Mouse (Mus musculus): Measurements from ENCODE around the gene Tsc2. TPM values are rescaled to one million over a fixed set of nuclear protein-coding genes. Genes with fewer than 3 reads are reported as not detected.

Tsc2 gene
- polyA plus RNA-seq, 2 experiments = 17.6 to 21.4 TPM

DNA sequence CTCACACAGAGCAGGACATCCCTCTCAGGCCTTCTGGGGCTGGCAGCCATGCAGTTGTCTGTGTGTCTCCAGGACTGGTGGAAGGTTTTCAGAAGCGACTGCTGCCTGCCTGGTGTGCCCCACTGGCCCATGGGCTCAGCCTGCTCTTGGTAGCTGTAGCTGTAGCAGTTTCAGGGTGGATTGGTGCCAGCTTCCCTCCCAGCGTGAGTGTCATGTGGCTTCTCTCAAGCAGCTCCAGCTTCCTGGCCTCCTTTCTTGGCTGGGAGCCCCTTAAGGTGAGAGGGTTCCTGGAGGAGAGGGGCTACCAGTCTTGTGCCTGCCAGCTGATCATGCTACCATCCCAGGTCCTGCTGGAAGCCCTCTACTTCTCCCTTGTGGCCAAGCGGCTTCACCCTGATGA is 41.5 kb downstream of the Tsc2 start:
- peaks cover 5% of the 10 kb centered on the region; the same call in 1 of the 2 replicates for H3K36me3 ChIP-seq (replicated peaks; ENCODE audit: control insufficient read depth, insufficient read depth, low read depth)
- no peaks in the 10 kb centered on the region for H3K9me3 ChIP-seq (ENCODE audit: control insufficient read depth, low read length)
- no peak for DNase-seq (ENCODE audit: low read depth in 3 of 3, low spot score in 3 of 3)
- ATAC-seq (ENCODE audit: insufficient read depth) = no peak
- H3K4me3 ChIP-seq (ENCODE audit: insufficient read depth in 1 of 2, low read depth in 2 of 2, low read length in 2 of 2) = no peak overlapping the region
- no peak overlapping the region for H3K4me2 ChIP-seq (ENCODE audit: low read depth)
- H3K27ac ChIP-seq = no peak overlapping the region
- no peaks in the 10 kb centered on the region for H3K4me1 ChIP-seq (replicated peaks; ENCODE audit: control insufficient read depth in 2 of 2, insufficient read depth in 2 of 2, low read length in 1 of 2)
- WGBS (ENCODE audit: insufficient replicate concordance) = 68% methylated on average over 3 of the region's 3 CpGs
- TF ChIP-seq CTCF (IDR thresholded peaks at IDR 0.05; ENCODE audit: low read depth) (no peak), EP300 (IDR thresholded peaks at IDR 0.05; ENCODE audit: low read depth) (no peak)
- H3K27me3 ChIP-seq (ENCODE audit: control insufficient read depth, insufficient read depth, low read length) = no peaks in the 10 kb centered on the region
- H3K9ac ChIP-seq (replicated peaks) = no peak overlapping the region

DNA sequence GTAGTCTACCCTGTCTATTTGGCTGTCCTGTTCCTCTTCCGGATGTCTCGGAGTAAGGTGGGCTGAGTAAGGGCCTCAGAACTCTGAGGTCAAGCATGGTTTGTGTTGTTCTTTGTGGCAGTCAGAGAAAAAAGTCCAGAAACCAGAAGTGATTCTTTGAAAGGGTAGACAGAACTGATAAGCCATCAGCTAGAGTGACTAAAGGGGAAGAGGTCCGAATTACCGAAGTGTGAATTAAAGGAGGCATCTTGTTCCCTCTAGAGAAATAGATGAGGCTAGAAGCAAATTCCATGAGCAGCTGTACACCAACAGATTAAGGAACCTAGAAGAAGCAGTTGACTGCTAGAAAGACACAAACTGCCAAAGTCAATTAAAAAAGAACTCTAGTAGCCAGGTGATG is 45.9 kb downstream of the Tsc2 start:
- no peak for ATAC-seq (ENCODE audit: insufficient read depth)
- TF ChIP-seq EP300 (IDR thresholded peaks at IDR 0.05; ENCODE audit: low read depth) = no peak
- no peak for TF ChIP-seq CTCF (IDR thresholded peaks at IDR 0.05; ENCODE audit: low read depth)
- Histone ChIP-seq H3K27me3 (ENCODE audit: control insufficient read depth, insufficient read depth, low read length) (no peaks in the 10 kb centered on the region), H3K27ac (no peak overlapping the region), H3K4me2 (ENCODE audit: low read depth) (no peak overlapping the region), H3K9me3 (ENCODE audit: control insufficient read depth, low read length) (no peaks in the 10 kb centered on the region), H3K4me3 (ENCODE audit: insufficient read depth in 1 of 2, low read depth in 2 of 2, low read length in 2 of 2) (no peak overlapping the region), H3K9ac (replicated peaks) (no peak overlapping the region), H3K36me3 (replicated peaks; ENCODE audit: control insufficient read depth, insufficient read depth, low read depth) (peaks cover 2% of the 10 kb centered on the region; the same call in 1 of the 2 replicates), H3K4me1 (replicated peaks; ENCODE audit: control insufficient read depth in 2 of 2, insufficient read depth in 2 of 2, low read length in 1 of 2) (peaks cover 0 to 6% of the 10 kb centered on the region in 2 experiments; a peak in 1 of 4 replicates)
- 72% methylated on average over 4 of the region's 4 CpGs for WGBS (ENCODE audit: insufficient replicate concordance)
- no peak for DNase-seq (ENCODE audit: low read depth in 3 of 3, low spot score in 3 of 3)

DNA sequence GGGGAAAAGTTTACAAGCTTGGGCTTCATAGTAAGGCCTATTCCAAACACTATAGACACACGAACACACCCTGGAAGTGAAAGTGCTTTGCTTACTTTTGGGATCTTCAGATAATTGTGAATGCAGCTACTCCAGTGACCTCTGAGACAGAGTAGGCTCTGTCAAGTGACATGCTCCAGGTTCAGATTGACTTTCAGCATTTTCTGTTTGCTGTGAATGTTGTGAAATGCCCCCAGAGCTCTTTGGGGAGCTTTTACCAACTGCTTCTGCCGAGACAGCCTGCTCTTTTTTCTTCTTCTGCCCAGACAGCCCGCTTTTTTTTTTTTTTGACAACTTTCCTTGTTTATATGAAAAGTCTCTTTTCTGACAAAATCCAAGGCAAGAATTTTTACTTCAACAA is 47.9 kb downstream of the Tsc2 start:
- peaks cover 0 to 6% of the 10 kb centered on the region in 2 experiments; a peak in 1 of 4 replicates for H3K4me1 ChIP-seq (replicated peaks; ENCODE audit: control insufficient read depth in 2 of 2, insufficient read depth in 2 of 2, low read length in 1 of 2)
- no peaks in the 10 kb centered on the region for H3K9me3 ChIP-seq (ENCODE audit: control insufficient read depth, low read length)
- TF ChIP-seq EP300 (IDR thresholded peaks at IDR 0.05; ENCODE audit: low read depth) = no peak
- TF ChIP-seq CTCF (IDR thresholded peaks at IDR 0.05; ENCODE audit: low read depth) = no peak
- peaks cover 2% of the 10 kb centered on the region; the same call in 1 of the 2 replicates for H3K36me3 ChIP-seq (replicated peaks; ENCODE audit: control insufficient read depth, insufficient read depth, low read depth)
- no peak overlapping the region for H3K9ac ChIP-seq (replicated peaks)
- no peaks in the 10 kb centered on the region for H3K27me3 ChIP-seq (ENCODE audit: control insufficient read depth, insufficient read depth, low read length)
- no peak overlapping the region for H3K4me3 ChIP-seq (ENCODE audit: insufficient read depth in 1 of 2, low read depth in 2 of 2, low read length in 2 of 2)
- H3K4me2 ChIP-seq (ENCODE audit: low read depth) = no peak overlapping the region
- WGBS (ENCODE audit: insufficient replicate concordance) = 56% methylated on average over 3 of the region's 3 CpGs
- DNase-seq (ENCODE audit: low read depth in 3 of 3, low spot score in 3 of 3) = peak in 1 of 3 experiments; percentile 5
- H3K27ac ChIP-seq = no peak overlapping the region
- ATAC-seq (ENCODE audit: insufficient read depth) = no peak

DNA sequence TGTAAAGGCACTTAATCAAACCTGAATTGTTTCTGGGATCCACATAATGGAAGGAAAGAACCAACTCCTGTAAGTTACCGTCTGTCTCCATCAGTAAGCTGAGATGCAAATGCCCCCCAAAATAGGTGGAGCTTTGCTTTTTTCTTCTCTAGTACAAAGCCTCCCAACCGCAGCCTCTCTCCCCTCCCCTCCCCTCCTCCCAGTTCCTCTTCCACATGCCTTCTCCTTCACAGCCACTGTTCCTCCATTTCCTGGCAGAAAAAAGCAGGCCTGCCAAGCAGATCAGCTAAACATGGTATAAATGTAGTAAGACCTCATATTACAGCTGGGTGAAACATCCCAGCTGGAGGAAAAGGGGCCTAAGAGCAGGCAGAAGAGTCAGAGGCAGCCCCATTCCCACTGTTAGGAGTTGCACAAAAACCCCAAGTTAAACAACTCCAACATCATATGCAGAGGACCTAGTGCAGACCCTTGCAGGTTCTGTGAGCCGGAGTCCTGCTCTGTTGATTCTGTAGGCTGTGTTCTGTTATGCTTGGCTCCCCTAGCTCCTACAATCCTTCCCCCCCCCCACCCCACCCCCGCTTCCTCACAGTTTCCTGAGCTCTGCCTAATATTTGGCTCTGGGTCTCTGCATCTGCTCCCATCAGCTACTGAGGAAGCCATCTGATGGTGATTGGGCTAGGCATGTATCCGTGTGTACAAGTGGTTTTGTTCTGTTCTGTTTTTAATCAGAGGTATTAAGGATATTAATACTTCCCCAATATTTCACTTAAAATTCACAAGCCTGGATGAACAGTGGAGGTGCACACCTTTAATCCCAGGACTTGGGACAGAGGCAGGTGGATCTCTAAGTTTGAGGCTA is 48.6 kb downstream of the Tsc2 start:
- DNase-seq (ENCODE audit: low read depth in 3 of 3, low spot score in 3 of 3) (no peak), ATAC-seq (ENCODE audit: insufficient read depth) (no peak)
- Histone ChIP-seq H3K4me3 (ENCODE audit: insufficient read depth in 1 of 2, low read depth in 2 of 2, low read length in 2 of 2) (no peak overlapping the region), H3K27me3 (ENCODE audit: control insufficient read depth, insufficient read depth, low read length) (no peaks in the 10 kb centered on the region), H3K4me2 (ENCODE audit: low read depth) (no peak overlapping the region), H3K9ac (replicated peaks) (no peak overlapping the region), H3K36me3 (replicated peaks; ENCODE audit: control insufficient read depth, insufficient read depth, low read depth) (peaks cover 2% of the 10 kb centered on the region; the same call in 1 of the 2 replicates), H3K27ac (no peak overlapping the region), H3K4me1 (replicated peaks; ENCODE audit: control insufficient read depth in 2 of 2, insufficient read depth in 2 of 2, low read length in 1 of 2) (peaks cover 0 to 6% of the 10 kb centered on the region in 2 experiments; a peak in 1 of 4 replicates), H3K9me3 (ENCODE audit: control insufficient read depth, low read length) (no peaks in the 10 kb centered on the region)
- 35% methylated on average over 5 of the region's 5 CpGs for WGBS (ENCODE audit: insufficient replicate concordance)
- TF ChIP-seq CTCF (IDR thresholded peaks at IDR 0.05; ENCODE audit: low read depth) = no peak
- no peak for TF ChIP-seq EP300 (IDR thresholded peaks at IDR 0.05; ENCODE audit: low read depth)

DNA sequence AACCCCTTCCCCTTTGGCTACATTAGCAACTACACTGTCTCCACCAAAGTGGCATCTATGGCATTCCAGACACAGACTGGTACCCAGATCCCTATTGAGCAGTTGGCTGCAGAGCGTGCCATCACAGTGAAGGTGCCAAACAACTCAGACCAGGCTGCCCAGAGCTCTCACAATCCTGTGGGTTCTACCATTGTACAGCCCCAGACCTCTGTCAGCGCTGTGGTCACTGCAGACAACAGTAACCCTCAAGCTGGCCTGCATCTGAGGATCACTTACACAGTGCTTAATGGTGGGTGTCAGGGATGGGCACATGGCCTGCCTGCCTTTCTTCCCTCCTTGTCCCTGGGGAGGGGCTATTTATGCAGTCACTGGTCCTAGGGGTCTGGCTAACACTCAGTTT is 52.1 kb downstream of the Tsc2 start:
- 85% methylated on average over 2 of the region's 2 CpGs for WGBS (ENCODE audit: insufficient replicate concordance)
- no peak overlapping the region for H3K27ac ChIP-seq
- no peak overlapping the region for H3K4me2 ChIP-seq (ENCODE audit: low read depth)
- H3K9me3 ChIP-seq (ENCODE audit: control insufficient read depth, low read length) = no peaks in the 10 kb centered on the region
- H3K4me1 ChIP-seq (replicated peaks; ENCODE audit: control insufficient read depth in 2 of 2, insufficient read depth in 2 of 2, low read length in 1 of 2) = peaks cover 0 to 6% of the 10 kb centered on the region in 2 experiments; a peak in 1 of 4 replicates
- no peaks in the 10 kb centered on the region for H3K27me3 ChIP-seq (ENCODE audit: control insufficient read depth, insufficient read depth, low read length)
- DNase-seq (ENCODE audit: low read depth in 3 of 3, low spot score in 3 of 3) (no peak), ATAC-seq (ENCODE audit: insufficient read depth) (no peak)
- H3K4me3 ChIP-seq (ENCODE audit: insufficient read depth in 1 of 2, low read depth in 2 of 2, low read length in 2 of 2) = no peak overlapping the region
- no peaks in the 10 kb centered on the region for H3K36me3 ChIP-seq (replicated peaks; ENCODE audit: control insufficient read depth, insufficient read depth, low read depth)
- TF ChIP-seq CTCF (IDR thresholded peaks at IDR 0.05; ENCODE audit: low read depth) (no peak), EP300 (IDR thresholded peaks at IDR 0.05; ENCODE audit: low read depth) (no peak)
- H3K9ac ChIP-seq (replicated peaks) = no peak overlapping the region
